In genomic region chr2:32408429-32409424, GRCm38 (mm10) we compare ENCODE assay signal across 10 mouse cellular contexts. TPM values are rescaled to one million over a fixed set of nuclear protein-coding genes. Genes with fewer than 3 reads are reported as not detected.
DNase-seq lines count a peak whose midpoint lies in the region; ATAC-seq and TF ChIP-seq lines count a peak whose summit lies in the region.
"Had no signal": no experiment of that assay in that cellular context is flagged by ENCODE, and none has a peak within 500 bp of the region (broad histone marks: within the 10 kb centered on the region; RNA-seq: fewer than 3 reads in every experiment).

No protein-coding gene starts in this region.

- no peaks in the 10 kb centered on the region for H3K36me3 ChIP-seq in lung, embryonic 14.5 days (ENCODE audit: insufficient read depth)
- H3K36me3 ChIP-seq in intestine, embryonic 16.5 days (ENCODE audit: control insufficient read depth, insufficient read depth, low read length): peaks cover under 1% of the 10 kb centered on the region; the same call in 1 of the 2 replicates
- H3K36me3 ChIP-seq in limb, embryonic 11.5 days (ENCODE audit: control insufficient read depth, insufficient read depth, low read length): no peaks in the 10 kb centered on the region; the same call in 1 of the 2 replicates
- H3K36me3 ChIP-seq in stomach, embryonic 14.5 days (ENCODE audit: control insufficient read depth, insufficient read depth, low read length): no peaks in the 10 kb centered on the region

- TF ChIP-seq POLR2A in lung, adult 2 months (IDR thresholded peaks at IDR 0.05; ENCODE audit: borderline replicate concordance, extremely low read depth, low read depth, low read length): no peak

- TF ChIP-seq CTCF in lung, embryonic 14.5 days (IDR thresholded peaks at IDR 0.05; ENCODE audit: low read depth): no peak
- TF ChIP-seq CTCF in lung, adult 2 months (IDR thresholded peaks at IDR 0.05; ENCODE audit: insufficient read depth, low read length): no peak

- H3K4me1 ChIP-seq in lung, embryonic 14.5 days (ENCODE audit: insufficient read depth): no peaks in the 10 kb centered on the region
- H3K4me1 ChIP-seq in lung, adult 2 months (ENCODE audit: control insufficient read depth, insufficient read depth, low read length): no peaks in the 10 kb centered on the region
- H3K4me1 ChIP-seq in intestine, embryonic 16.5 days (ENCODE audit: control insufficient read depth, insufficient read depth, low read length): peaks cover 6% of the 10 kb centered on the region; the same call in 1 of the 2 replicates
- peaks cover 10% of the 10 kb centered on the region; the same call in 1 of the 2 replicates for H3K4me1 ChIP-seq in limb, embryonic 11.5 days (ENCODE audit: control insufficient read depth, insufficient read depth, low read length)
- no peaks in the 10 kb centered on the region for H3K4me1 ChIP-seq in stomach, embryonic 14.5 days (ENCODE audit: control insufficient read depth, insufficient read depth, low read length)

- 52% methylated on average over 25 of the region's 25 CpGs for WGBS in lung, embryonic 14.5 days
- WGBS in lung, adult 2 months: 71% methylated on average over 25 of the region's 25 CpGs
- WGBS in intestine, embryonic 16.5 days: 63% methylated on average over 25 of the region's 25 CpGs
- 36% methylated on average over 25 of the region's 25 CpGs for WGBS in limb, embryonic 11.5 days
- 64% methylated on average over 25 of the region's 25 CpGs for WGBS in stomach, embryonic 14.5 days

- peak; percentile 45 for DNase-seq in lung, embryonic 14.5 days
- DNase-seq in lung, adult 2 months: no peak
- peak; percentile 82 for DNase-seq in limb, embryonic 11.5 days (ENCODE audit: low spot score)
- DNase-seq in c-Kit-positive CD71-positive TER-119-positive erythroid progenitor cells, embryonic 14.5 days (ENCODE audit: low spot score): no peak
- no peak for DNase-seq in adrenal gland, adult (ENCODE audit: inconsistent age in 2 of 2, low spot score in 1 of 2)
- DNase-seq in heart, postnatal 14 days: no peak
- DNase-seq: cerebellum, postnatal 25 days had no signal

- H3K9ac ChIP-seq in lung, embryonic 14.5 days: no peak overlapping the region
- H3K9ac ChIP-seq in intestine, embryonic 16.5 days (ENCODE audit: low read depth, low read length): peak overlapping the region; percentile 21; the same call in 1 of the 2 replicates
- H3K9ac ChIP-seq in limb, embryonic 11.5 days (ENCODE audit: low read length): peak overlapping the region; percentile 46
- no peak overlapping the region for H3K9ac ChIP-seq in stomach, embryonic 14.5 days (replicated peaks; ENCODE audit: low read depth, low read length)
- H3K9ac ChIP-seq: hindbrain, embryonic 14.5 days had no signal

- no peak overlapping the region for H3K4me3 ChIP-seq in lung, embryonic 14.5 days (ENCODE audit: low read depth, low read length)
- H3K4me3 ChIP-seq in lung, adult 2 months (replicated peaks; ENCODE audit: extremely low read depth, low read depth, low read length): no peak overlapping the region
- no peak overlapping the region for H3K4me3 ChIP-seq in intestine, embryonic 16.5 days (ENCODE audit: low read length)
- H3K4me3 ChIP-seq in limb, embryonic 11.5 days (ENCODE audit: low read depth, low read length): no peak overlapping the region
- no peak overlapping the region for H3K4me3 ChIP-seq in stomach, embryonic 14.5 days (ENCODE audit: low read depth, low read length)

- H3K9me3 ChIP-seq in lung, embryonic 14.5 days (ENCODE audit: low read depth, low read length): no peaks in the 10 kb centered on the region
- H3K9me3 ChIP-seq in intestine, embryonic 16.5 days (ENCODE audit: control insufficient read depth, low read length): no peaks in the 10 kb centered on the region
- no peaks in the 10 kb centered on the region for H3K9me3 ChIP-seq in limb, embryonic 11.5 days (ENCODE audit: control insufficient read depth, low read length)
- no peaks in the 10 kb centered on the region for H3K9me3 ChIP-seq in stomach, embryonic 14.5 days (ENCODE audit: control insufficient read depth, low read depth, low read length)

- 0 out of 2 replicates have a peak overlapping the region, but pooled peaks have one; percentile 4 for H3K27ac ChIP-seq in lung, embryonic 14.5 days (ENCODE audit: low read depth)
- H3K27ac ChIP-seq in intestine, embryonic 16.5 days (ENCODE audit: low read length): no peak overlapping the region; the same call in 1 of the 2 replicates
- H3K27ac ChIP-seq in limb, embryonic 11.5 days (replicated peaks; ENCODE audit: low read depth, low read length): peak overlapping the region; percentile 95
- H3K27ac ChIP-seq in stomach, embryonic 14.5 days (ENCODE audit: low read length): no peak overlapping the region
- H3K27ac ChIP-seq: hindbrain, embryonic 14.5 days had no signal

- intact Hi-C loops in heart, postnatal 14 days (cut with DNase I): no loop called here

- H3K4me2 ChIP-seq in lung, embryonic 14.5 days: no peak overlapping the region
- no peak overlapping the region for H3K4me2 ChIP-seq in intestine, embryonic 16.5 days (ENCODE audit: low read depth, low read length)
- H3K4me2 ChIP-seq in limb, embryonic 11.5 days (ENCODE audit: low read depth, severe bottlenecking): peak overlapping the region; percentile 29
- H3K4me2 ChIP-seq in stomach, embryonic 14.5 days (replicated peaks; ENCODE audit: low read depth, low read length): no peak overlapping the region
- H3K4me2 ChIP-seq: hindbrain, embryonic 14.5 days had no signal

- ATAC-seq in lung, embryonic 14.5 days (ENCODE audit: insufficient read depth): peak; percentile 35; the same call in 1 of the 2 replicates
- peak; percentile 55 for ATAC-seq in intestine, embryonic 16.5 days
- peak; percentile 69 for ATAC-seq in limb, embryonic 11.5 days (ENCODE audit: insufficient number of reproducible peaks, low FRiP score, low TSS enrichment, low read depth)
- 0 out of 2 replicates have a peak, but pooled peaks have one; percentile 21 for ATAC-seq in stomach, embryonic 14.5 days (ENCODE audit: insufficient number of reproducible peaks, insufficient read depth, low FRiP score, low read depth)

- no peaks in the 10 kb centered on the region for H3K27me3 ChIP-seq in lung, embryonic 14.5 days (ENCODE audit: insufficient read depth, low read length)
- H3K27me3 ChIP-seq in intestine, embryonic 16.5 days (replicated peaks; ENCODE audit: control insufficient read depth, insufficient read depth, low read length): no peaks in the 10 kb centered on the region
- H3K27me3 ChIP-seq in limb, embryonic 11.5 days (ENCODE audit: control insufficient read depth, insufficient read depth, low read length): no peaks in the 10 kb centered on the region
- H3K27me3 ChIP-seq in stomach, embryonic 14.5 days (ENCODE audit: control insufficient read depth, insufficient read depth, low read length): no peaks in the 10 kb centered on the region

RNA-seq across cellular contexts. Expression of gene Ptges2, which starts 13.0 kb away (rescaled TPM):
- 28.0 and 28.2 TPM in 2 replicates for polyA plus RNA-seq in lung, embryonic 14.5 days (2014; fragmentation: Nextera tagmentation; extraction: Ambion mirVana)
- 14.7 and 23.8 TPM in 2 replicates for polyA plus RNA-seq in lung, adult 2 months (2012; rRNA removed)
- polyA plus RNA-seq in intestine, embryonic 16.5 days (2015; fragmentation: Nextera tagmentation; extraction: Ambion mirVana): 49.1 and 49.8 TPM in 2 replicates
- polyA plus RNA-seq in limb, embryonic 11.5 days (2014; fragmentation: Nextera tagmentation; extraction: Ambion mirVana): 29.0 and 32.3 TPM in 2 replicates
- 28.1 and 30.5 TPM in 2 replicates for polyA plus RNA-seq in stomach, embryonic 14.5 days (2014; fragmentation: Nextera tagmentation; extraction: Ambion mirVana)
- total RNA-seq in heart, postnatal 14 days (2021): 10 to 100 TPM; 65.0 to 75.7 TPM

RNA-seq across cellular contexts. Expression of gene Lcn2, which starts 20.7 kb away (rescaled TPM):
- polyA plus RNA-seq in lung, embryonic 14.5 days (2014; fragmentation: Nextera tagmentation; extraction: Ambion mirVana): 1.6 TPM in 1 of 2 replicates, not detected in the other
- polyA plus RNA-seq in lung, adult 2 months (2012; rRNA removed): 193 and 242 TPM in 2 replicates
- polyA plus RNA-seq in intestine, embryonic 16.5 days (2015; fragmentation: Nextera tagmentation; extraction: Ambion mirVana): 2.2 and 4.2 TPM in 2 replicates
- polyA plus RNA-seq in limb, embryonic 11.5 days (2014; fragmentation: Nextera tagmentation; extraction: Ambion mirVana): 0.35 TPM in 1 of 2 replicates, not detected in the other
- 3.7 and 6.8 TPM in 2 replicates for polyA plus RNA-seq in stomach, embryonic 14.5 days (2014; fragmentation: Nextera tagmentation; extraction: Ambion mirVana)
- total RNA-seq in heart, postnatal 14 days (2021): 1 to 10 TPM; 3.8 to 6.5 TPM

RNA-seq across cellular contexts. Expression of gene 1110008P14Rik, which starts 27.0 kb away (rescaled TPM):
- 32.4 and 33.3 TPM in 2 replicates for polyA plus RNA-seq in lung, embryonic 14.5 days (2014; fragmentation: Nextera tagmentation; extraction: Ambion mirVana)
- 170 and 173 TPM in 2 replicates for polyA plus RNA-seq in lung, adult 2 months (2012; rRNA removed)
- 44.2 and 45.8 TPM in 2 replicates for polyA plus RNA-seq in intestine, embryonic 16.5 days (2015; fragmentation: Nextera tagmentation; extraction: Ambion mirVana)
- 39.4 and 44.4 TPM in 2 replicates for polyA plus RNA-seq in limb, embryonic 11.5 days (2014; fragmentation: Nextera tagmentation; extraction: Ambion mirVana)
- polyA plus RNA-seq in stomach, embryonic 14.5 days (2014; fragmentation: Nextera tagmentation; extraction: Ambion mirVana): 35.0 and 46.3 TPM in 2 replicates
- 10 to 100 TPM; 45.3 to 48.2 TPM for total RNA-seq in heart, postnatal 14 days (2021)

RNA-seq across cellular contexts. Expression of gene Naif1, which starts 41.5 kb away (rescaled TPM):
- 5.7 and 6.5 TPM in 2 replicates for polyA plus RNA-seq in lung, embryonic 14.5 days (2014; fragmentation: Nextera tagmentation; extraction: Ambion mirVana)
- 5.1 and 5.5 TPM in 2 replicates for polyA plus RNA-seq in lung, adult 2 months (2012; rRNA removed)
- polyA plus RNA-seq in intestine, embryonic 16.5 days (2015; fragmentation: Nextera tagmentation; extraction: Ambion mirVana): 5.1 and 5.3 TPM in 2 replicates
- polyA plus RNA-seq in limb, embryonic 11.5 days (2014; fragmentation: Nextera tagmentation; extraction: Ambion mirVana): 5.6 and 6.9 TPM in 2 replicates
- polyA plus RNA-seq in stomach, embryonic 14.5 days (2014; fragmentation: Nextera tagmentation; extraction: Ambion mirVana): 5.6 TPM in 2 replicates
- 1 to 10 TPM; 3.1 to 3.4 TPM for total RNA-seq in heart, postnatal 14 days (2021)

RNA-seq across cellular contexts. Expression of gene Slc25a25, which starts 42.5 kb away (rescaled TPM):
- polyA plus RNA-seq in lung, embryonic 14.5 days (2014; fragmentation: Nextera tagmentation; extraction: Ambion mirVana): 16.3 and 19.5 TPM in 2 replicates
- polyA plus RNA-seq in lung, adult 2 months (2012; rRNA removed): 19.9 and 21.9 TPM in 2 replicates
- 19.3 and 19.9 TPM in 2 replicates for polyA plus RNA-seq in intestine, embryonic 16.5 days (2015; fragmentation: Nextera tagmentation; extraction: Ambion mirVana)
- 19.2 and 21.9 TPM in 2 replicates for polyA plus RNA-seq in limb, embryonic 11.5 days (2014; fragmentation: Nextera tagmentation; extraction: Ambion mirVana)
- polyA plus RNA-seq in stomach, embryonic 14.5 days (2014; fragmentation: Nextera tagmentation; extraction: Ambion mirVana): 13.7 and 14.1 TPM in 2 replicates
- total RNA-seq in heart, postnatal 14 days (2021): 10 to 100 TPM in 1 of 2 experiments, 1 to 10 TPM in 1; 9.7 to 15.5 TPM

Comparison
In these comparisons a context has a peak if more than half of its experiments do, and no peak if none do; other contexts are left out.
1. DNase-seq: peak in lung, embryonic 14.5 days (single experiment) and limb, embryonic 11.5 days (single experiment); none in lung, adult 2 months (single experiment), c-Kit-positive CD71-positive TER-119-positive erythroid progenitor cells, embryonic 14.5 days (single experiment), adrenal gland, adult (0 of 2) and heart, postnatal 14 days (0 of 2).
2. RNA of gene Lcn2, which starts 20.7 kb away (polyA plus RNA-seq): 193 to 242 TPM in lung, adult 2 months; 2.2 to 4.2 TPM in intestine, embryonic 16.5 days, 3.7 to 6.8 TPM in stomach, embryonic 14.5 days, 1.6 TPM in lung, embryonic 14.5 days and 0.35 TPM in limb, embryonic 11.5 days; every median in the first group is over 10 times any median in the second.
3. H3K27ac ChIP-seq: peak in lung, embryonic 14.5 days (single experiment) and limb, embryonic 11.5 days (single experiment); none in intestine, embryonic 16.5 days (single experiment) and stomach, embryonic 14.5 days (single experiment).
4. H3K9ac ChIP-seq: peak in intestine, embryonic 16.5 days (single experiment) and limb, embryonic 11.5 days (single experiment); none in lung, embryonic 14.5 days (single experiment) and stomach, embryonic 14.5 days (single experiment).
5. Peak in every context shown above with its lines, with median percentiles within 50 percentile points of each other: ATAC-seq.